Mouse (Mus musculus) B cell, adult 2 months (primary cell): Measurements from ENCODE around the gene Gm3376.
"Not testable (repeated sequence)": the region's sequence is repeated elsewhere in the genome, so short reads cannot be mapped to it uniquely, and the experiment has no call there.

Experiments
- DNase-seq, 2 experiments: peaks; one replicate each; pipeline ENCODE4 v3.0.0; 2022

The Gm3376 gene

GRCm38 (mm10) chrY:3771373-3771772 lies at the start of gene Gm3376:
Gm3376 (plus strand) TSS chrY:3771673.
- DNase-seq, result not testable (repeated sequence)
